Mouse (Mus musculus) left cerebral cortex, adult 8-10 months (tissue): ENCODE data around the gene Cwh43. TPM values are rescaled to one million over a fixed set of nuclear protein-coding genes. Genes with fewer than 3 reads are reported as not detected.
A peak's percentile ranks its signal among the peaks of the same experiment; 100 is the strongest.

ENCODE experiments used
- DNase-seq, 2 experiments: peaks; one replicate each; pipeline ENCODE4 v3.0.0; 2022; ENCODE audit warnings: low spot score in 2 of 2
- total RNA-seq, 4 experiments: library from RNA; stranded (reverse); gene quantifications; 2 replicates each; pipeline ENCODE4 v1.2.4; 2022

Gene Cwh43
- 1 to 10 TPM; 2.1 to 4.4 (median 2.7) TPM for total RNA-seq

DNA sequence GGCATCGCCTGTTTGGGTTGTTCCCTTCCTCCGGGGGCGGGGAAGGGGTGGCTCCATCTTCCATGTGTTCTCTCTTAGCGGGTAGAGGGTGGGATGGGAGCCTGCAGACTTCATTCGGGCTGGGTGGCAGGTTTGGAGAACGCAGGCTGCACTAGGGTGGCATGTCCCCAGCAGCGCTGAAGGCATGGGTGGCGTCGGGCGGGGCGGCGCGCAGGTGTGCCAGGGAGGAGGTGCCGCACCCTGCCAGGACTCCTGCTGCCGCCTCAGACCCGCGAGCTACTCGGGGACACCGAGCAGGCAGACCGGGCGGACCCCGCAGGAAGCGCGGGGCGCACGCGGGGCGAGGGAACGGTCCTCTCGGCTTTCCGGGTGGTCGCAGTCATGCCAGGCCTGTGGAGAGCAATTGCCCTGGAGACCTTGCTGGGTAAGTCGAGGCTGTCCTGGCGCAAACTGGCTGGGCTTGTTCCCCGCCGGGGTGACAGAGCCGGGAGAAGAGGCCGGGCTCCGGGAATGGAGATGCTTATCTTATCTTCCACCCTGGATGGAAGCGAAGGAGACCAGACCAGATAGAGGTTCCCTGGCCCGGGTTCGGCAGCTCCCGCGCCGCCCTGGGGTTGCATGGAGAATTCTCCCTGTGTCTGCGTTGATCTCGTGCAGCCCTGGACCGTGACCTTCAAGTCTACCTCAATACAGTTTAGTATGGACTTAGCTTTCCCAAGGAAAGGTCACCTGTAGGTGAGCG is at the start of gene Cwh43:
Gene Cwh43 (plus strand): TSS at position 95 of the 742 bp plus-strand sequence.
- DNase-seq: no peak

DNA sequence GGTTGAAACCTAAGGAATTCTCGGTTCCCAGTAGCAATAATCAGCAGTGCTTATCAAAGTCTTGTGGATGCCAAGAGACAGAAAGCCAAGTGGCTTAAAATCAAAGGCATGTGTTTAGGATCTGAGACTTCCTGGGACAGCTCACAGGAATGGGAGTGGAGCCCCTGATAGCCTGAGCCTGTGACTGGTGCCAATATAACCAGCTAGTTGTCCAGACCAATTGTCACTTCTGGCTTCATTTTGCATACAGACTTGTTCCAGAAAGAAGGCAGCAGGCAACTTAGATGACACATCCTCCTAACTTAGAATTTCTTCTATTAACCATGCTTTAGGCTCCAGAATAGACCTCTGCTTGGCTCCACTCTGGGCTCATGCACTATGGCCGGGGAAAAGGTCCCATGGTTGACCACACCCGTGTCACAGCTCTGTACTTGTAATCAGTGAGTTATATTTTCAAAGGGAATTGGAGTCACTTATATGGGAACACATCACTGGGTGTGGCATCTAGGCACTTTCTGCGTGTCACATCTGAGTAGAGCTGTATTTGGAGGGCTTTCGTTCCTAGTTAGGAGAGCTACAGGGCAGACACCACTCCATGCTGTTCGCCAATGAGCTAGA is 46.6 kb upstream of the Cwh43 start:
- DNase-seq: no peak

DNA sequence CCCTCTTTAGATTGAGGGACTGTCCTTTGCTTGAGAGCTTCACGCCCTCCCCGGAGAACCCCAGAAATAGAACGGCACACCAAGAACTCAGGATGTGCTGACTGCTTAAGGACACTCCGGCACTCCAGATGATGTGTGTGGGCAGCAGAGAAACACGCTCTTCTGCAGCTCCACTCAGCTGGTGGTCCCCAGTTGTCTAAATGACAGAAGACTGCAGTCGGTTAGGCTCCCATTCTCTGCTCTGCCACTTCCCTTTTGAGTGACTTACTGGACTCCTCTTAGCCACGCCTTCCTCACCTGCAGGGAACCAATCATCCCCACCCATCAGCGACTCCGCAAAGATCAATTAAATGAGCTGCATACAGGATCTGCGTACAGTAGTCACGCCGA is 46.1 kb upstream of the Cwh43 start:
- DNase-seq: peak in 1 of 2 experiments; percentile 81

DNA sequence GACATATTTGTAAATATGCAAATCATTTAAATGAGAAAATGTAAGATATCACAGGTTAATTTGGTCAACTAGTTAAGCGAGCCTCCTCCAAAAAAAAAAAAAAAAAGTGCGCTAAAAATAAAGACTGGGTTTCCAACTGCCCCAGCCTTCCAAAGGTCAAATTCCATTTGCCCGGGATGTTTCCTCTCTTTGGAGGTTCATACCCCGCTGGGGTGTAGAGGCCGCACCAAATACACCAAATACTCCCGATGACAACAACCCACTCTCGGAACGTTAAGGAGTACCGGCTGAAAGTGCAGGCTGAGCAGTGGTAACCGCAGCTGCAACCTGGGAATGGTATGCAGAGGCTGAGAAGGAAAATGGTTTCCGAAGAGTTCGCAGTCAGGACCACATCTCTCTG is 45.6 kb upstream of the Cwh43 start:
- DNase-seq: no peak

DNA sequence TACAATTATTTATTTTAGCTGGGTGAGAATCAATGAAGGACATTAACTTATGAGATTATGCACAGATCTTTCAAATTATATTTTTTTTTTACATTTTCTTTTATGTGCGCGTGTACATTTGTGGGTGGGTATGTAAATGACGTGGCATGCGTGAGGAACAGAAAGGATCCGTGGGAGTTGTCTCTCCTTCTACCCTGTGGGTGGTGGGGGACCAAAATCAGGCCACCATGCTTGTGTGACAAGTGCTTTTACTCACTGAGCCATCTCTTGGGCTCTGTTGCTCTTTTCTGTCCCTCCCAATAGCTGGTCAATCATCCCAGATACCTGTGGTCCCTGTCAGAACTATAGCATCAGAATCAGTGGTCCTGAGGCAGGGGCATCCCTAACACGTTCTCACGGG is 43.5 kb upstream of the Cwh43 start:
- DNase-seq: no peak

DNA sequence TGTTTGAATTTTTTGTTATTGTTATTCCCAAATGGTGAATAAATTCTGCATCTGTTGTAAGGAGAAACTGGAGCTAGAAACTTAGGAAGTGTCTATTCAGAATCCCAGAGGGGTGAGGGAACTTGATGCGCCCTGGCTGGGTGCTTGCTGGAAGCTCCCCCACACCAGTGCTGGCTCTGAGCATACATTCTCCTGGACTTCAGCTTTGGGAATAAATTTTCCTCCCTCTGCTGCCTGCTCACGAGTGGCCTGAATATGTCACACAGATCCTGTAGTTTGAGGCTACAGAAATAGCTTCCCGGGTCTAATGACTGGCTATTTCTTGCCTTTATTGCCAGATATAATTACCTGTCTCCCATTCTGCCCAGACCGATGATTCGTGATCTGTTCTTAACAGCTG is 43.1 kb upstream of the Cwh43 start:
- no peak for DNase-seq

DNA sequence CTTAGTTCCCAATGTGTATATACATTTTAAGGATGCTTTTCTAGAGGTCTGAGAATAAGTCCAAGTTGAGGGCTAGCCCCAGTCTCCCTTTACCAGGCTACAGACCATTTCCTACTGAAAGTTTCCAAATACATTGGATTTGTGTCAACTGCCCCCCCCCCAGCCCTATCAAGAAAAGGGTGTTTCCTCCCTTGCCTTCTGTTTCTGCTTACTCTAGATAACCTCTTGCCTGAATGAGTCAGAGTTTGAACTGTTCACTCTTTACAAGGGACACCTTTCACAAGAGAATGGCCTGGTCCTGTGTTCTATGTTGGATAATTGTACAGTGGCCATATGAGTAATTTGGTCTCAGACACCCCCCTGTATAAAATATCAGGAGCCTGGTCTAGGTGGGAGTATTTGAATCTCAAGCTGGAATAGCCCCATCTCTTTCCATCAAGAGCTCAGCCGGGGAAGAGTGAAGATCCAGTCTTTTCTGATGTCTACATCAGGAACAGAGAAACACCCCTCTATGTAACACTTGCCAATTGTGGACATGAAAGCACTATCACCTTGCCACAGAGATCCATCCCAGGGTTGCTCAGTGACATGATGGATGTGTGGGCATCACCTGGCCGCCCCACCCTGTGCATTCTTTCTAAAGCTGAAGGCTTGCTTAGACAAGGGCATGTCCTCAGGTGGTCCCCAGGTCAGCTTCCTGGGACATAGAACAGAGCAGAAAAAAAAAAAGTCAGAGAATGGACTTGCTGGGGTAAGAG is 41.6 kb upstream of the Cwh43 start:
- no peak for DNase-seq

DNA sequence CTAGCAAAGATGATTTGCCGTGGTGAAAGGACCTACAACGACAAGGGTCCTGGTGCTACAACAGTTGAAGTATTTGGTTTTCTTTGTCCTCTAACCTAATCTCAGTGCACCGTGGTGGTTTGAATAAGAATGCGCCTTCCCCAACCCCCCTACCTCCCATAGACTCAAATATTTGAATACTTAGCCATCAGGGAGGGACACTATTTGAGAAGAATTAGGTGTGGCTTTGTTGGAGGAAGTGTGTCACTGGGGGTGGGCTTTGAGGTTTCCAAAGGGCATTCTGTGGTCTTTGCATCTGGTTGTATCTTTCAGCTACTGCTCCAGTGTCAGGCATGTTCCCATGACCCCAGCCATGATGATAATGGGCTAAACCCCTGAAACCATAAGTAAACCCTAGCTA is 38.0 kb upstream of the Cwh43 start:
- no peak for DNase-seq

DNA sequence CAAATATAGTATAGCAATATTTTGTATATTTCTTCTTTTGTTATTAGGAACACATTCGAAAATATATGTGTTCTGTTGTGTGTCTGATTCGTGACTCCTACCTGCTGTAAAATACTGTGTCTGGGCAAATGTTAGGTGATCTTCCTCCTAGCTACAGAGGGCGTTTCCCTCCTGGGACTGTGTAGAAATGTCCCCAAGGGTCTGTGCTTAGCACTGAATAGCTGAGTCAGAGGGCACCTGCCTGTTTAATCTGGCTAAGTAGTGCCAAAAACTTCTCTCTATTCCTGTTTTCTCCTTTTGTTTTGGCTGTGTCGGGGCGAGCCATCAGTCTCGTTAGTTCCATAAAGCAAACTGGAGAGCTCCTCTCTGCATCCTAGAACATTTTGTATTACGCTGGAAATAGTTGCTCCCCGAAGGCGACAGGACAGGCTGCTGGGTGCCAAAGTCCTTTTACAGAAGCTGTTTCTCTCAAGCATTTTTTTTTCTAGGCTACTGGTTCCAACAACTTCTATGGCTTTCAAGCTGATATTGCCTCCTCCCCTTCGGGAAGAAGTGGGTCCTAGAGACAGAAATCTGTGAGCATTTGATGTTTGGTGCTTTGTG is 36.9 kb upstream of the Cwh43 start:
- no peak for DNase-seq

DNA sequence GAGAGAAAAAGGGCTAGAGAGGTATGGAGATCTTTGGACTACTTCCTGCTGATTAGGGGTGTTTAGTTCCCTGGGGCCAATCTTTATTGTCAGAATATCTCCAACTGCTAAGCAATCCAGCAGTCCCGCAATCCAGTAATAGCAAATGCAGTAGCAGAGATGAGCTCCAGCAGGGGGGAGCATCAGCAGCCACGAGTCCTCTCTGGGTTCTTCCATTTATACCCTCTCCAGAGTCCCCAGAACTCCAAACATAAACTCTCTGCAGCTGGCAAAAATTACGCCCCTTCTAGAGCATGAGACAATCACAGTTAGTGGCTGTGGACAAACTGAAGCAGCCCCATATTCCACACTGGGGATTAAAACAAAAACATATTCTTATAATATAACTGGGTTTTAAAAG is 36.1 kb upstream of the Cwh43 start:
- DNase-seq: no peak

DNA sequence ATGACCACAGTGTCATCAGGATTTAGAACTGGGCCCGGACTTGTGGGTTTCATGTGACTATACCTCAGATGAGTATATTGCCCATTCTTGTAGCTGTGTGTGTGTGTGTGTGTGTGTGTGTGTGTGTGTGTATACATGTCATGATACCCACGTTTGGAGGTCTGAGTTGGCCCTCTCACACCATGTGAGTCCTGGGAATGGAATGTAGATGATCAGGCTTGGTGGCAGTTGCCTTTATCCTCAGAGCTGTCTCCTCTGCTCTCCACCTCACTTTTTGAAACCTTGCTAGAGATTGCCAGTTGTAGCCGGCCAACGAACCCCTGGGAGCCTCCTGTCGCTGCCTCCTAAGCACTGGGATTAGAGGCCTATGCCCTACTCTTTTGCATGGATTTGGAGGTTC is 33.3 kb upstream of the Cwh43 start:
- no peak for DNase-seq

DNA sequence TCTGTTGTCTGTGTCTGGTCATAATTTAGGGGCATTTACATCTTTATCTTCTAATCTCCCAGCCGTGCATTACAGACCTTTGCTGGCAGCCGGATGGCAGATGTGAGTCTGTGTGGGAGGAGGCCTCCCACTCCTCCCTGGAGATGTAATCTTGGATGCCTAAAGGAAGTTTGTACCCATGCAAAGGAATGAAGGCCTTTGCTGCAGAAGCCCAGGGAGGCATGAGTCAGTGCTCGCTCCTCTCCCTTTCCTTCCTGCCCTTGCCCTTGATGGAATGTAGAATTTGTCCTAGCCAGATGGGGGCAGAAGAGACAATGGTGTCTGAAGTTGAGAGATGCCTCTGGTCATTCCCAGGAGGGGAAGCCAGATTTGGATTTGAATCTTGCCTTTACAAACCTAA is 32.7 kb upstream of the Cwh43 start:
- DNase-seq: no peak

DNA sequence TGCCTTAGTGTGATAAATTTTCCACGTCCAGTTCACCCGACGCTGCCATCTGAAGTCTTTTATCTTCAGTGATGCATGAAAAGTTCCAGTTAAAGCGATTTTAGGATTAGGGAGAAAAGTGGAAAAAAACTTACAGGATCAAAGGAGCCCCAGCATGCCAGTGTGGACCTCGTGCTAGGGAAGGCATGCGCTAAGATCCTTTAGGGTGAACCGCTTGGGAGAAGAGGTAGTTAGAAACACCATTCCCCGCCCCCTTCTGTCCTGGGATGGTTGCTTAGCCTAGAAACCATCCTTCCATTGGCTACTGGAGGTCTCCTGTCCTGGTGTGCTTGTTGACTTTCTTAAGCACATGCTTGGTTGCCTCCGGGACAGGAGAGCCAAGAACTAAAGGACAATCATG is 29.8 kb upstream of the Cwh43 start:
- no peak for DNase-seq

DNA sequence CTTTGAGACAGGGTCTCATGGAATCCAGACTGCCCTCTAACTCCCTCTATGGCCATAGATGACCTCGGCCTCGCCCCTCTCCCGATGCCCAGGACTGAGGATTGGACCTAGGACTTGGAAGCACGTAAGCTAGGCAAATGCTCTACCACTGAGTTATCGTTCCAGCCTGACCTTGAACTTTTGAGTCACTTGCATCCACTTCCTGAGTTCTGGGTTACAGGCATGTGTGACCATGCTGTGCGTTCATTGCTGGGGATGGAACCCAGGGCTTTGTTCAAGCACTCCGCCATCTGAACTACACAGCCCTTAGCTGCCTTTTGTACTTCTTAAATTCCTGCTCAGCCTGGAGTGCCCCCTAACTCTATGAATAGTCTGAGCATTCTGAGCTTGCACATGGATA is 29.4 kb upstream of the Cwh43 start:
- no peak for DNase-seq

DNA sequence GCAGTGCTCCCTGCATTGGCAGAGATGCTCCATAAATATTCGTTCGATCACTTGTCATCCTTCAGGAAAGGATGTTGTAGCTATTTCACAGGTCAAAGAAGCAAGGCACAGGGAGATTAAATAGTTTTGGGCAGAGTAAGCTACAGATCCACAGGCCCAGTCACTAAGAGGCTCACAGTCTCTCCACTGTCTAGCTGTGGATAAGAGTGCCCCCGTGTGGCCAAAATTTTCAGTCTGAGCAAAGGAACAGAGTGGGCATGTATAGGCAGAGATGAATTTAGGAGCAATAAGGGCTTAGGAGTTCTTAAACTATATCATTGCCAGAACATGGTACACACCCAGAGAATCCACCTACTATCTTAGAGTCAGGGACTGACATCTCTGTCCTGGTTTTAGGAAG is 26.0 kb upstream of the Cwh43 start:
- peak; percentile 63 to 87 for DNase-seq

DNA sequence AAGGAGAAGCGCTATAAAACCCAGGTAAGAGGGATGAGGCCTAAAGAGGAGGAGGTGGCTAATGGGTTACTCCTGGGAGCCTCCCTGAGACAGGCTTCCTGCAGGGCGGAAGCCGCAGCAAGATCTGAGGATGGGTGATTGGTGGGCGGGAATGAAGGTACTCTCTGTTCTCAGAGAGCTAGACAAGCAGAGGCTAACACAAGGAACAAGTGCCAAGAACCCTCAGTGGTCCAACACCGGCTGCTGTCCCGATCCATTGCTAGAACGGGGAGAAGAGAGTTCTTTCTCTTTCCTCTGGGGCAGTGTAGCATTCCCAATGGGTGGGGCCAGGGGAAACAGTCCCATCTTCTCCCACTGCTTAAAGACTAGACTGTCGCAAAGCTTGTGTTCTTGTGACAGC is 25.0 kb upstream of the Cwh43 start:
- DNase-seq: no peak

DNA sequence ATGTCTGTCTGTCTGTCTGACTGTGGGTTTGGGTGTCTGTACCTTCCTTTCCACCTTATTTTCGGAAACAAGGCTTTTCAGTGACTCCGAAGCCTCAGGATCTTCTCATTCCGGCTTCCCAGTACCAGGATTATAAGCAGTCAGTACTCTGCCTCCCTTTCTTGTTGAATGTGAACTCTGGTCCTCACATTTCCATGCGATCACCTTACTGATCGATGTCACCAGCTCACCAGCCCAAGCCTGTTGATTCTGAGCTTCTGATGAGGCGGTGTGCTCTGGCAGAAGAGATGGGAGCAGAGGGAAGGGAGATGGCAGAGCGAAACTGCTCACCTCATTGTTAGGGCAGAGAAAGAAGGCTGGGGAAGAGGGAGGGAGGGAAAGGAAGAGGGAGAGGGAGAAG is 24.4 kb upstream of the Cwh43 start:
- DNase-seq: no peak

DNA sequence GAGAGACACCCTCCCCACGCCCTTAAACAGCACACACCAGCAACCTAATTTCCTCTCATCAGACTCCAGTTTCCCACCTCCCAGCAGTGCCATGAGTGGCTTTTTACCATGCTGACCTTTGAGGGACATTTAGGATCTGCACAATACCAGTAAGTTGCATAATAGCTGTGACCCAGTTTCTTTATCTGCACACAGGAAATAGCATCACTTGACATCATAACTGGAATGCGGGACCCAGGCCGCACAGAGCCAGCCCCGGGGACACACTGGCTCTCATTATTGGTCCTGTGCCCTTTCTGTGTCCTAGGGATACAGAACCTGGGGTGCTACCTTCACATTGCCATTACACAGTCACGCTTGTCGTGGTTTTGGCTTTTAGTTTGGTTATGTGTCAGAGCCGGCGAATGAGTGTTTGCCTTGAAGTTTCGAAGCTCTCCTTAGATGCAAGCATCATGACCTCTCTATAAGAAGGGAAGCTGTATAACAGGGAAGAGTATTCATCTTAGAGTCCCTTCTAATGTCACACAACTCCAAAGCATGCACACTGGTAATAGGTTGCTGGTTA is 23.8 kb upstream of the Cwh43 start:
- no peak for DNase-seq

DNA sequence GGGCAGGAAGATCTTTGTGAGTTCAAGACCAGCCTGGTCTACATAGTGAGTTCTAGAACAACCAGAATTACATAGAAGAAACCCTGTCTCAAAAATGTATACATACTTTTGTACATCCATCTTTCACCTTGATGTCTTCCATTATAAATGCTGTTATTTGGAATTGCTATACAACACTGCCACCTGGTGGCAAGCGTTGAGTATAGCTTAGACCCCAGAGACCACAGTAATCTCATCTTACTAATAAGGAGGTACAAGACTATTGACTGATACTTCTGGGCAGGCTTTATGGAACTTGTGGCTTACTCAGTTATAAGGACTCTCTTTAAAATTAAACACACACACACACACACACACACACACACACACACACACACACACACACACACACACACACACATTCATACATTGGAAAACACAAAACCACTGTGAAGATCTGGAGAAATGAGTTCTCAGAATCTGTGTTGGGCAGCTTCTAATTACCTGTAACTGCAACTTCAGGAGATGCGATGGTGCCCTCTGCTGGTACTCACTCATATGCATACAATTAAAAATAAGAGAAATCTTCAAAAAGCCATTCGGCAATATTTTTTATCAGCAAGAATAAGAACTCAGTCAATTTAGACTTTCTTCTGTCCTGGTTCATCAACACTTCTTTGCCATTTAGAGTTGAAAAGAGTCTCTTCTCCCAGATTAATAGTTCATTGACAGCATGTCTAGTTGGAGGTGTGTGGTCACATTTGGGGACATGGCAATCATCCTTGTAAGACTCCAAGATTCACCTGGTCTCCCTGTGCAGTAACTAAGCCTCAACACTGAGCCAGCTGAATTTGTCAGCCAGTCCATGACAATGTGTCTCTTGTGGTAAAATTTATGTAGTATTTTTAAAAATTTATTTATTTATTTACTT is 22.9 kb upstream of the Cwh43 start:
- DNase-seq: peak in 1 of 2 experiments; percentile 23

DNA sequence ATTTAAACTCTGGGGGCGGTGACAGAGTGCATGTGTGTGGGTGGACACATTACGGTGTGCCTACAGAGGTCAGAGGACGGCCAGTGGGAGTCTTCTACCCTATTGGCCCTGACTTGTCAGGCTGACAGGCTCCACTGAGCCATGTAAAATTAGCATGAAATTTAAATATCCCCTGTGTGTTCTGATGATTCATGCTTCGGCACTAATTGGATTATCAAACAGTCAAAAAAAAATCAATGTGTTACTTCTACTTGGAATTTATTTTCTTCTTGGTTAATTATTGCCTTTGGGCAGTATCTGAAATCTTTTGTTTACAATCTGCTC is 22.3 kb upstream of the Cwh43 start:
- DNase-seq: no peak

DNA sequence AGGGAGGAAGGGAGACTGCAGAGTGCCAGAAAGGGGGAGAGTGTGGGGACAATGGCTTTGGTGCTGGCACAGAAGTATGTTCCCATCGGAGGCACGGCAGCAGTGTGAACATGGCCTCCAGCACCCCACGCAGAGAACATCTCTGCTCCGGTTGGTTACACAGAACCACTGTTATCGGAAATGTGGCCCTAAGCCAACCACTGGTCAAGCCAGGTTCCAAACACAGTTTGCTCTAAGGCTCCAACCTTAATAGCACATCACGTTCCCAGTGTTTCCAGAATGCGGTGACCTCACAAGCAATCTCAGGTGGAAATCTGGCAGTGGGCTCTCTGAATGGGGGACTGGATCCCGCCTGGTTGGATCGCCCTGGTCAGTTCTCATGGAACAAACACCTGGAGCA is 12.8 kb upstream of the Cwh43 start:
- no peak for DNase-seq
